Mouse (Mus musculus) hindbrain, embryonic 14.5 days (tissue): ENCODE results near the gene Wbp4. TPM values are rescaled to one million over a fixed set of nuclear protein-coding genes. Genes with fewer than 3 reads are reported as not detected.
"Not testable (repeated sequence)": the region's sequence is repeated elsewhere in the genome, so short reads cannot be mapped to it uniquely, and the experiment has no call there.

Source experiments
- ATAC-seq: fragments of 200-750 bp; cut with Nextera tagmentation; 2 replicates; pipeline ENCODE4 v1.8.0; 2017; ENCODE audit warnings: moderate number of reproducible peaks, mild to moderate bottlenecking, moderate TSS enrichment, moderate library complexity; ENCODE audit not compliant: low FRiP score
- DNase-seq: peaks from one replicate; pipeline ENCODE4 v3.0.0-alpha.2; 2015; ENCODE audit warnings: low spot score
- H3K27ac ChIP-seq: fragments of 300-500 bp; sonication (generic); 2 replicates; pipeline ENCODE4 v1.5.1; 2014; ENCODE audit warnings: mild to moderate bottlenecking, moderate library complexity
- H3K27me3 ChIP-seq: fragments of 300-500 bp; sonication (generic); 2 replicates; pipeline ENCODE4 v1.6.1; 2014; ENCODE audit warnings: mild to moderate bottlenecking, low read length, mixed read lengths; ENCODE audit not compliant: control insufficient read depth, insufficient read depth
- H3K36me3 ChIP-seq: fragments of 300-500 bp; sonication (generic); replicated peaks from 2 replicates; pipeline ENCODE4 v1.6.1; 2014; ENCODE audit not compliant: control insufficient read depth, insufficient read depth
- H3K4me1 ChIP-seq: fragments of 300-500 bp; sonication (generic); replicated peaks from 2 replicates; pipeline ENCODE4 v1.6.1; 2014; ENCODE audit warnings: antibody characterized with exemption, low read length, mixed read lengths; ENCODE audit not compliant: control insufficient read depth, insufficient read depth
- H3K4me2 ChIP-seq: fragments of 300-500 bp; sonication (generic); replicated peaks from 2 replicates; pipeline ENCODE4 v1.6.1; 2014; ENCODE audit warnings: mild to moderate bottlenecking, moderate library complexity
- H3K4me3 ChIP-seq: fragments of 300-500 bp; sonication (generic); replicated peaks from 2 replicates; pipeline ENCODE4 v1.5.1; 2014; ENCODE audit warnings: mild to moderate bottlenecking, low read length
- H3K9ac ChIP-seq: fragments of 300-500 bp; sonication (generic); 2 replicates; pipeline ENCODE4 v1.6.1; 2014
- H3K9me3 ChIP-seq: fragments of 300-500 bp; sonication (generic); 2 replicates; pipeline ENCODE4 v1.6.1; 2016; ENCODE audit warnings: low read length; ENCODE audit not compliant: control insufficient read depth
- WGBS: fragments of 180-500 bp; shearing (Covaris S2); extraction: QIAGEN DNeasy Blood & Tissue Kit; methylation state at CpG from one replicate; pipeline ENCODE4 v1.1.7; 2014; 5-methylcytosine and 5-hydroxymethylcytosine counted together
- polyA plus RNA-seq: library from polyadenylated mRNA; unstranded; fragments of >200 nt; fragmentation: Nextera tagmentation; extraction: Ambion mirVana; gene quantifications from 2 replicates; pipeline ENCODE4 v1.2.1, GENCODE M21; 2014

Wbp4 gene
- polyA plus RNA-seq, 1 experiment from 2014 or later: 40.5 TPM

GRCm38 (mm10) chr14:79441441-79441840 is 39.9 kb downstream of the Wbp4 start:
- Histone ChIP-seq H3K9me3 (no peaks in the 10 kb centered on the region), H3K9ac (no peak overlapping the region), H3K4me1 (peaks cover 20% of the 10 kb centered on the region; the same call in 1 of the 2 replicates), H3K27ac (no peak overlapping the region), H3K4me2 (no peak overlapping the region), H3K27me3 (no peaks in the 10 kb centered on the region), H3K4me3 (no peak overlapping the region), H3K36me3 (no peaks in the 10 kb centered on the region)
- 84% methylated on average over 5 of the region's 5 CpGs for WGBS
- ATAC-seq (no peak), DNase-seq (no peak)

- no peaks in the 10 kb centered on the region for H3K36me3 ChIP-seq
- peaks cover 16% of the 10 kb centered on the region; the same call in 1 of the 2 replicates for H3K4me1 ChIP-seq
- DNase-seq (no peak), ATAC-seq (no peak)
- H3K4me2 ChIP-seq: no peak overlapping the region
- H3K27ac ChIP-seq: no peak overlapping the region
- no peak overlapping the region for H3K4me3 ChIP-seq
- WGBS: 94% methylated on average over 2 of the region's 2 CpGs
- H3K27me3 ChIP-seq: no peaks in the 10 kb centered on the region
- H3K9ac ChIP-seq: no peak overlapping the region
- H3K9me3 ChIP-seq: no peaks in the 10 kb centered on the region
These were observed 40.7 kb downstream of the Wbp4 start for GRCm38 (mm10) chr14:79440655-79441054.

GRCm38 (mm10) chr14:79434068-79434467 is 47.3 kb downstream of the Wbp4 start:
- H3K4me3 ChIP-seq: no peak overlapping the region
- WGBS: 86% methylated on average over 1 of the region's 1 CpGs
- H3K27ac ChIP-seq: no peak overlapping the region
- no peak overlapping the region for H3K9ac ChIP-seq
- no peaks in the 10 kb centered on the region for H3K4me1 ChIP-seq
- no peak for ATAC-seq
- H3K36me3 ChIP-seq: no peaks in the 10 kb centered on the region
- no peak for DNase-seq
- H3K4me2 ChIP-seq: no peak overlapping the region
- H3K27me3 ChIP-seq: no peaks in the 10 kb centered on the region
- H3K9me3 ChIP-seq: no peaks in the 10 kb centered on the region

- H3K9me3 ChIP-seq: peaks cover 12% of the 10 kb centered on the region
- H3K27ac ChIP-seq: peak overlapping the region; percentile 88; the same call in 1 of the 2 replicates
- H3K9ac ChIP-seq: peak overlapping the region; percentile 67
- ATAC-seq: peak; percentile 61
- H3K27me3 ChIP-seq, H3K4me1 ChIP-seq, DNase-seq, H3K36me3 ChIP-seq: not testable (repeated sequence)
- H3K4me3 ChIP-seq: peak overlapping the region; percentile 56
- WGBS: no CpG with 5 or more reads among the region's 59 CpGs
- peak overlapping the region; percentile 54 for H3K4me2 ChIP-seq
These were observed 54.5 kb downstream of the Wbp4 start for GRCm38 (mm10) chr14:79426730-79427365.

GRCm38 (mm10) chr14:79425979-79426729 is 55.2 kb downstream of the Wbp4 start, which contains the start of gene Kbtbd7:
Gene Kbtbd7 (plus strand): TSS chr14:79426511.
- Histone ChIP-seq H3K4me3 (peak within 1 kb of the TSS; percentile 56), H3K4me2 (peak within 1 kb of the TSS; percentile 54), H3K9me3 (peaks cover 12% of the 10 kb centered on the region), H3K36me3 (peaks cover 8% of the 10 kb centered on the region), H3K27ac (peak within 1 kb of the TSS; percentile 88), H3K27me3 (no peaks in the 10 kb centered on the region), H3K9ac (peak within 1 kb of the TSS; percentile 67), H3K4me1 (no peaks in the 10 kb centered on the region)
- ATAC-seq: peak; percentile 99
- WGBS: under 1% methylated on average over 40 of the region's 44 CpGs
- peak; percentile 94 for DNase-seq

DNA sequence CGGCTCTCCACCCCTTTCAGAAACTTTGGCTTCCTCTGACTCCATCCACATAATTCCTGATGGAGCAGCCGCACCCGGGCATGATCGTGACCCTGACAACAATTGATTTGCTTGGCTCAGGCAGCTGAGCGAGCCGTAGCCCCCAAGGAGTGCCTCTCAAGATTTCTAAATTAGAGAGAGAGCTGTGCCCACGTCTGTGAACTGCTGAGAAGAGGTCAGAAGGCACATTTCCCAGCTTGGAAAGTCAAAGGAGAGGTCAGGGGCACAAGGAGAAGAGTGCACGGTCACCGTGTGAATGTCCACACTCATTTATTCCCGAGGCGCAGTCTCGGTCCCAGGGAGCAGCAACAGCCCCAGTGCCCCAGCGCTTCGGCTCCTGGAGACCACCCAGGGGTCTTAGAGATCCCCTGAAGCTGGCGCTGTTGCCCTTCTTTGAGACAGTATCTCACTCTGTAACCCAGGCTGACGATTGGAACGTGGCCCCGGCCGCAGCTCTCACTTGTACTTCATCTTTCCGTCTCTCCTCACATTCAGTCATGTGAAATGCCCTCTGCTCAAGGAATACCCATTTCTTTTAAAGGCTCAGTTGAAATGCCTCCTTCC is 61.1 kb downstream of the Wbp4 start:
- peak overlapping the region; percentile 21; the same call in 1 of the 2 replicates for H3K4me2 ChIP-seq
- H3K9ac ChIP-seq: no peak overlapping the region
- H3K36me3 ChIP-seq: peaks cover 15% of the 10 kb centered on the region; the same call in 1 of the 2 replicates
- ATAC-seq: no peak
- no peaks in the 10 kb centered on the region for H3K27me3 ChIP-seq
- no peak for DNase-seq
- WGBS: 27% methylated on average over 20 of the region's 20 CpGs
- H3K9me3 ChIP-seq: no peaks in the 10 kb centered on the region
- H3K4me1 ChIP-seq: no peaks in the 10 kb centered on the region; the same call in 1 of the 2 replicates
- H3K27ac ChIP-seq: no peak overlapping the region
- H3K4me3 ChIP-seq: no peak overlapping the region

DNA sequence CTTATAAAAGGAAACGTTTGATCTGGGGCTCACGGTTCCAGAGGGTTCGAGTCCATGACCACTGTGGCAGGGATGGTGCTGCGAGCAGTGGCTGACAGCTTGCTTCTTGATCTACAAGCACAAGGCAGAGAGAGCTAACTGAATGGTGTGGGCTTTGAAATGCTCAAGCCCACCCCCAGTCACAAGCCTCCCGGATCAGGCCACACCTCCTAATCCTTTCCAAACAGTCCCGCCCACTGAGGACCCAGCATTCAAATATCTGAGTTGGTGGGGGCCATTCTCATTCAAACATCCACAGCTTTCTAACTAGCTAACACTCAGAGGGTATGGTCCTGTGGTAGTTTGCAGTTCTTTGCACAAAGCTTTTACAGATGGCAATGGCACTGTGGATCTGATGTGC is 68.2 kb downstream of the Wbp4 start:
- DNase-seq (no peak), ATAC-seq (no peak)
- Histone ChIP-seq H3K27ac (no peak overlapping the region), H3K9ac (no peak overlapping the region), H3K4me3 (no peak overlapping the region), H3K36me3 (peaks cover 28% of the 10 kb centered on the region), H3K27me3 (no peaks in the 10 kb centered on the region), H3K4me1 (no peaks in the 10 kb centered on the region), H3K4me2 (no peak overlapping the region), H3K9me3 (no peaks in the 10 kb centered on the region)
- WGBS: 86% methylated on average over 6 of the region's 6 CpGs

- H3K27ac ChIP-seq: no peak overlapping the region
- H3K4me3 ChIP-seq: no peak overlapping the region
- H3K9ac ChIP-seq: no peak overlapping the region
- no peak overlapping the region for H3K4me2 ChIP-seq
- no peaks in the 10 kb centered on the region for H3K4me1 ChIP-seq
- no peaks in the 10 kb centered on the region for H3K27me3 ChIP-seq
- no peaks in the 10 kb centered on the region for H3K9me3 ChIP-seq
- no peak for ATAC-seq
- 71% methylated on average over 2 of the region's 2 CpGs for WGBS
- H3K36me3 ChIP-seq: peaks cover 30% of the 10 kb centered on the region
- no peak for DNase-seq
These were observed 70.7 kb downstream of the Wbp4 start for GRCm38 (mm10) chr14:79410662-79411061.
